Mouse (Mus musculus) heart, adult 2 months (tissue): ENCODE measurements around the gene Ank3. TPM values are rescaled to one million over a fixed set of nuclear protein-coding genes. Genes with fewer than 3 reads are reported as not detected.

ENCODE experiments used
- DNase-seq, 2 experiments: peaks; one replicate each; pipeline ENCODE4 v3.0.0; 2021
- H3K27ac ChIP-seq: fragments of 200-600 bp; 2 replicates; pipeline ENCODE4 v1.8.1; 2022
- H3K27me3 ChIP-seq: fragments of 200-500 bp; 2 replicates; pipeline ENCODE4 v1.6.1; 2012; ENCODE audit warnings: mild to moderate bottlenecking, low read length, inconsistent platforms, mixed read lengths; ENCODE audit not compliant: control insufficient read depth, insufficient read depth
- H3K36me3 ChIP-seq: fragments of 200-500 bp; 2 replicates; pipeline ENCODE4 v1.6.1; 2012; ENCODE audit warnings: low read length, inconsistent platforms; ENCODE audit not compliant: control insufficient read depth, insufficient read depth
- H3K4me1 ChIP-seq: fragments of 200-500 bp; 2 replicates; pipeline ENCODE4 v1.6.1; 2011; ENCODE audit warnings: low read length; ENCODE audit not compliant: control insufficient read depth, insufficient read depth
- H3K4me3 ChIP-seq: fragments of 200-600 bp; 2 replicates; pipeline ENCODE4 v1.8.1; 2022
- H3K79me2 ChIP-seq: fragments of 200-500 bp; replicated peaks from 2 replicates; pipeline ENCODE4 v1.6.1; 2012; ENCODE audit warnings: mild to moderate bottlenecking, inconsistent platforms, low read length, moderate library complexity, mixed read lengths; ENCODE audit not compliant: control insufficient read depth, insufficient read depth
- H3K9ac ChIP-seq: fragments of 200-500 bp; 2 replicates; pipeline ENCODE4 v1.6.1; 2012; ENCODE audit warnings: low read depth, mild to moderate bottlenecking, control low read depth, inconsistent platforms, low read length, mixed read lengths
- CTCF ChIP-seq: fragments of 200-600 bp; IDR thresholded peaks from 2 replicates; pipeline ENCODE4 v1.8.1; 2022; ENCODE audit warnings: antibody characterized with exemption, mild to moderate bottlenecking, moderate library complexity
- EP300 ChIP-seq: fragments of 200-500 bp; IDR thresholded peaks from 2 replicates; pipeline ENCODE4 v1.6.1; 2011; ENCODE audit warnings: low read depth, low read length, control low read depth; ENCODE audit not compliant: insufficient read depth
- POLR2A ChIP-seq: fragments of 200-500 bp; IDR thresholded peaks from 2 replicates; pipeline ENCODE4 v1.6.1; 2011; ENCODE audit warnings: mild to moderate bottlenecking, low read depth, low read length, control low read depth; ENCODE audit not compliant: insufficient read depth
- WGBS: fragments of 180-500 bp; shearing (Covaris S2); methylation state at CpG from one replicate; pipeline ENCODE4 v1.1.7; 2018; 5-methylcytosine and 5-hydroxymethylcytosine counted together
- intact Hi-C: fragments of 180-260 bp; cut with DNase I; formaldehyde crosslinking; loops from one replicate; pipeline ENCODE4 v1.15.1; 2025
- polyA plus RNA-seq: library from polyadenylated mRNA; depleted of rRNA; stranded (reverse); fragments of >200 nt; gene quantifications from 2 replicates; pipeline ENCODE4 v1.2.3, GENCODE M21; 2012
- total RNA-seq, 2 experiments: library from RNA; stranded (reverse); gene quantifications; 2 replicates each; pipeline ENCODE4 v1.2.3; 2021

Ank3 gene
- total and polyA plus RNA-seq, 3 experiments: 16.8 to 80.3 (median 64.6) TPM

DNA sequence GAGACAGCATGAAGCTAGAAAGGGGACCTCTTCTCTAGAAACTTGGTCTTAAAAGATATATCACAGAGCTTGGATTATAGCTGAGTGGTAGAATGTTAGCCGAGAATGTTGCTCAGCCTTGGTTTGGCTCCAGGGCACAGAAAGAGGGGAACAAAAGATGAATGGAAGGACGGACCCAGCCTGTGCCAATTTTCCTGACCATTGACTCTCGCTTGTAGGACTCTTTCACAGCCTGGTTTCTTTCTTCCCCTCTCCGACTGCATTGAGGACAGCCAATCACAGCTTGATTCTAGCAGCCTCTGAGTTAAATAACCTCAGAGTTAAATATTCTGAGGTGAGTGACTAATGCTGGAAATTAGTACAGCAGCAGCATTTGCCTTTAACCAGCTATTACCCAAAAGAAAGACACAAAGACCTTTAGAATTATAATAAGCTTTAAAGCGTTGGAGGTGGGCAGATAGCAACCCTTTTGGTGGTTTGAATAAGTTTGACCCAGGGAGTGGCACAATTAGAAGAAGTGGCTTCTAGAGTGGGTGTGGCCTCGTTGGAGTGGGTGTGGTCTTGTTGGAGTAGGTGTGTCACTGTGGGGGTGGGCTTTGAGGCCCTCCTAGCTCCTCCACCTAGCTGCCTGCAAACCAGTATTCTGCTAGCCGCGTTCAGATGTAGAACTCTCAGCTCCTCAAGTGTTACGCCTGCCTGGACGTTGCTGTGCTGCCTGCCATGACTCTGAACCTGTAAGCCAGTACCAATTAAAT, 24.6 kb upstream of the Ank3 start:
- Histone ChIP-seq H3K27ac (no peak overlapping the region), H3K9ac (no peak overlapping the region), H3K79me2 (no peaks in the 10 kb centered on the region), H3K4me1 (no peaks in the 10 kb centered on the region), H3K27me3 (no peaks in the 10 kb centered on the region), H3K36me3 (no peaks in the 10 kb centered on the region), H3K4me3 (no peak overlapping the region)
- no peak for DNase-seq
- intact Hi-C loops: loop anchor here (5.0 kb wide), 1 partner anchor 278 kb away; no protein-coding TSS in a partner anchor
- 72% methylated on average over 10 of the region's 10 CpGs for WGBS
- TF ChIP-seq CTCF (no peak), POLR2A (no peak), EP300 (no peak)

GRCm38 (mm10) chr10:69375154-69375553, 23.4 kb upstream of the Ank3 start:
- DNase-seq: no peak
- Histone ChIP-seq H3K36me3 (no peaks in the 10 kb centered on the region), H3K27ac (no peak overlapping the region), H3K27me3 (no peaks in the 10 kb centered on the region), H3K4me3 (no peak overlapping the region), H3K4me1 (no peaks in the 10 kb centered on the region), H3K79me2 (no peaks in the 10 kb centered on the region), H3K9ac (no peak overlapping the region)
- no peak for TF ChIP-seq POLR2A
- no peak for TF ChIP-seq EP300
- TF ChIP-seq CTCF: no peak
- 59% methylated on average over 7 of the region's 7 CpGs for WGBS
- intact Hi-C loops: no loop called here

DNA sequence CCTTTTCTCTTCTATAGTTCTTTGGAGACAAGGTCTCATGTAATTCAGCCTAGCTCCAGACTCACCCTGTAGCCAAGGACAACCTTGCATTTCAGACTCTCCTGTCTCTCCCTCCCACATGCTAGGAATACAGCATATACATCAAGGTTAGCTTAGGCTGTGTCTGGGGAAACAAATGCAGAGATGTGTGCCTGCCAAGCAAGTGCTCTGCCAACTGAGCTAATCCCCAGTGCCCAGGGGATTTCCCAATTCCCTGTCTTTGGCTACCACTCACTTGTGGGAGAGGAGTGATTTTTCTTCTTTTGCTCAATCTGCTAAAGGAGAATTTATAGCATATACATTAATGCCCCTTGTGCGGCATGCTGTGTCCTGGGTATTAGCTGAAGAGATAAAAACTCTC, 15.4 kb upstream of the Ank3 start:
- no peak overlapping the region for H3K9ac ChIP-seq
- H3K27me3 ChIP-seq: no peaks in the 10 kb centered on the region
- intact Hi-C loops: no loop called here
- no peak for DNase-seq
- H3K36me3 ChIP-seq: no peaks in the 10 kb centered on the region
- H3K27ac ChIP-seq: no peak overlapping the region
- H3K79me2 ChIP-seq: no peaks in the 10 kb centered on the region
- no peaks in the 10 kb centered on the region for H3K4me1 ChIP-seq
- TF ChIP-seq EP300: no peak
- TF ChIP-seq POLR2A: no peak
- TF ChIP-seq CTCF: no peak
- no peak overlapping the region for H3K4me3 ChIP-seq
- 91% methylated on average over 1 of the region's 1 CpGs for WGBS

DNA sequence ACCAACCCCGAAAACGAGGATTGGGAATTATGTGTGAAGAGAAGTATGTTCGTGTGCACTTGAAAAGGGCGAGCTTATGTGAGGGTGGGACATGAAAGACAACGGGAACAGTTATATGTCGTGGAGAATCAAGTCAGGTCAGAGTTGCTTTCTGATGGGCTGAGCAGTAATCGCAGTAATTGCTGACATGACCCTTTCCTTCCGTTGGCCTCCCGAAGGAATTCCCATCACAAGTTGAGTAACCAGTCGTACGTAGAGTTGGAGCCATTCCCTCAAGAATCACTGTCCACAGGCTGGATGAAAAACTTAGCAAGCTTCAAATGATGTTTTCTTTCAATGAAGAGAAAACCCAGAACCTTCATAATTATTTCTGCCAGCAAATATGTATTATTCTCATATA, 13.9 kb upstream of the Ank3 start:
- Histone ChIP-seq H3K79me2 (no peaks in the 10 kb centered on the region), H3K27me3 (no peaks in the 10 kb centered on the region), H3K9ac (no peak overlapping the region), H3K27ac (no peak overlapping the region), H3K36me3 (no peaks in the 10 kb centered on the region), H3K4me3 (no peak overlapping the region), H3K4me1 (no peaks in the 10 kb centered on the region)
- WGBS: 73% methylated on average over 11 of the region's 11 CpGs
- DNase-seq: no peak
- TF ChIP-seq POLR2A (no peak), EP300 (no peak), CTCF (no peak)
- intact Hi-C loops: no loop called here

DNA sequence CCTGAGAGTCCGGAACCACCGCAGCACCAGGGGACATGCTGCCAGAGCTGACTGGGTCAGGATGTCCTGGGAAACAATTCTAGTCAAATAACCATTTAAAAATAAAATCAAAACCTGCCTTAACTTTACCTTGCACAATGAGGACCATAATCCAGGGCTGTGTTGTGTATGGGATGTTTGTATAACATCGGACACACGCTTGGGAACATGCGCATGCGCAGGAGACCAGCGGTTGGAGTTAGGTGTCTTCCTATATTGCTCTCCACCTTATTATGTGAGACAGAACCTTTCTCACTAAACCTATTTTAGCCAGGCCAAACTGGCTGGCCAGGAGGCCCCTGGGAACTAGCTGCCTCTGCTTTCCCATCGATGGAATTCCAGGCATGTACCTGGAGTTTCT, 13.4 kb upstream of the Ank3 start:
- H3K27ac ChIP-seq: no peak overlapping the region
- H3K36me3 ChIP-seq: no peaks in the 10 kb centered on the region
- DNase-seq: no peak
- no peaks in the 10 kb centered on the region for H3K4me1 ChIP-seq
- TF ChIP-seq POLR2A (no peak), EP300 (no peak), CTCF (no peak)
- no peaks in the 10 kb centered on the region for H3K79me2 ChIP-seq
- no peak overlapping the region for H3K9ac ChIP-seq
- 92% methylated on average over 8 of the region's 8 CpGs for WGBS
- H3K4me3 ChIP-seq: no peak overlapping the region
- intact Hi-C loops: no loop called here
- no peaks in the 10 kb centered on the region for H3K27me3 ChIP-seq

DNA sequence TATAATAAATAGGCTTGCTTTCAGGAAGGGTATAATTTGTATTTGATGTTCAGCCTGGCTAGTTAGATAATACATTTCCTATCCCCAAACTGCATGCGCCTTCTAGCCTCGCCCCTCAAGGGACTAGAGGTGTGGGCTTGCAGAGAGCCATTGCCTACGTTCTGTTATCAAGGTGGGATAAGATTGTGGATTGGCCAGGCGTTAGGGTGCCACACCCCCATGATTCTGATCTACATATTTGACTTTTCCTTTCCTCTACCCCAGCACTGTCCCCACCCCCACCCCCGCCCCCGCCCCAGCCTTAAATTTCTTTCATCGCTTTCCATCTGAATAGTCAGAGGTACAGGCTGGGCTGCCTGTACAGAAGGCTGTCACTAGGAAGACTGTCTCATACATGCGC, 11.8 kb upstream of the Ank3 start:
- DNase-seq: no peak
- no peak for TF ChIP-seq EP300
- Histone ChIP-seq H3K9ac (no peak overlapping the region), H3K27me3 (no peaks in the 10 kb centered on the region), H3K36me3 (no peaks in the 10 kb centered on the region), H3K4me1 (no peaks in the 10 kb centered on the region), H3K4me3 (no peak overlapping the region), H3K79me2 (no peaks in the 10 kb centered on the region), H3K27ac (no peak overlapping the region)
- 70% methylated on average over 8 of the region's 8 CpGs for WGBS
- intact Hi-C loops: no loop called here
